Mouse (Mus musculus): ENCODE results near the gene Ppip5k2.

DNA sequence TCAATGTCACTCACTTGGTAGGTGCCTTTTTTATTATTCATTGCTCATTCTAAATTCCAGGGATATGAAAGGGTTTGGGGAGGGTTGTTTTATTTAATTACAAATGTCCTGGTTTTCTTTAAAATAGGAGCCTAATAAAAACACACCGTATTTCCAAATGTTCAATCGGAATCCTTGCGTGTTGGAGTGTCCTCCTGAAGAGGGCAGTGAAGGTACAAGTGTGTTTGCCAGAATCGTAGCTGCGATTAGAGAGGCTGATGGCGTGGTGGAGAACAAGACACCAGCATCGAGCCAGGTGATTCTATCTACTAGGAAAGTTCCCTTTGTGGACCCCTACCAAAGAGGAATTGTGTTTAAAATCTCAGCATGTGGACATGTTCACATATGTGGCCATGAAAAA is 14.7 kb upstream of the Ppip5k2 start:
- TF ChIP-seq POLR2A (IDR thresholded peaks at IDR 0.05; ENCODE audit: control insufficient read depth, extremely low read depth, insufficient read depth, low read length, poor library complexity): no peak
- TF ChIP-seq CTCF (IDR thresholded peaks at IDR 0.05; ENCODE audit: borderline replicate concordance, control insufficient read depth, extremely low read depth, insufficient read depth, low read length, poor library complexity): no peak
